Mouse (Mus musculus) MEL (cell line): ENCODE data around the gene Iqch. TPM values are rescaled to one million over a fixed set of nuclear protein-coding genes. Genes with fewer than 3 reads are reported as not detected.

ENCODE experiments used
- DNase-seq: peaks from one replicate; pipeline ENCODE4 v3.0.0; 2011; ENCODE audit warnings: low read depth, low spot score
- H3K27ac ChIP-seq: 2 replicates; pipeline ENCODE4 v1.5.1; 2012; ENCODE audit warnings: low read depth, mild to moderate bottlenecking, control low read depth, low read length, moderate library complexity; ENCODE audit not compliant: control insufficient read depth
- H3K27me3 ChIP-seq, 2 experiments: fragments of 150-350 bp in 1 of 2; sonication (generic) in 1 of 2; 2 replicates each; pipeline ENCODE4 v1.6.1; 2012; ENCODE audit warnings: low read length in 2 of 2, mild to moderate bottlenecking in 2 of 2, improper control_type of control experiment in 1 of 2, moderate library complexity in 1 of 2; ENCODE audit not compliant: insufficient read depth in 2 of 2, control insufficient read depth in 1 of 2
- H3K36me3 ChIP-seq, 2 experiments: 2 replicates each; pipeline ENCODE4 v1.6.1; 2012 to 2014; ENCODE audit warnings: low read length in 2 of 2, improper control_type of control experiment in 1 of 2, inconsistent platforms in 1 of 2, mild to moderate bottlenecking in 1 of 2; ENCODE audit not compliant: insufficient read depth in 2 of 2, control insufficient read depth in 1 of 2
- H3K4me1 ChIP-seq, 2 experiments: fragments of 150-350 bp in 1 of 2; sonication (generic) in 1 of 2; 2 replicates each; pipeline ENCODE4 v1.6.1; 2012; ENCODE audit warnings: low read length in 2 of 2, improper control_type of control experiment in 1 of 2, mild to moderate bottlenecking in 1 of 2; ENCODE audit not compliant: insufficient read depth in 2 of 2, control insufficient read depth in 1 of 2
- H3K4me3 ChIP-seq, 2 experiments: fragments of 150-350 bp in 1 of 2; sonication (generic) in 1 of 2; 2 replicates each; pipeline ENCODE4 v1.5.1; 2012; ENCODE audit warnings: low read depth in 2 of 2, low read length in 2 of 2, mild to moderate bottlenecking in 2 of 2, moderate library complexity in 2 of 2, control low read depth in 1 of 2, improper control_type of control experiment in 1 of 2; ENCODE audit not compliant: control insufficient read depth in 1 of 2, insufficient read depth in 1 of 2
- H3K79me2 ChIP-seq: 2 replicates; pipeline ENCODE4 v1.6.1; 2012; ENCODE audit warnings: mild to moderate bottlenecking, low read length, moderate library complexity; ENCODE audit not compliant: control insufficient read depth, poor library complexity, insufficient read depth
- H3K9ac ChIP-seq: 2 replicates; pipeline ENCODE4 v1.6.1; 2012; ENCODE audit warnings: low read depth, mild to moderate bottlenecking, control low read depth, low read length, moderate library complexity; ENCODE audit not compliant: control insufficient read depth, poor library complexity, severe bottlenecking
- H3K9me3 ChIP-seq: fragments of 150-350 bp; sonication (generic); replicated peaks from 2 replicates; pipeline ENCODE4 v1.6.1; 2012; ENCODE audit warnings: mild to moderate bottlenecking, low read length, improper control_type of control experiment, moderate library complexity; ENCODE audit not compliant: insufficient read depth
- BHLHE40 ChIP-seq: IDR thresholded peaks from 2 replicates; pipeline ENCODE4 v1.6.1; 2012; ENCODE audit warnings: low read depth, mild to moderate bottlenecking, inconsistent platforms, low read length, improper control_type of control experiment, borderline replicate concordance
- CHD1 ChIP-seq: IDR thresholded peaks from 2 replicates; pipeline ENCODE4 v1.6.1; 2012; ENCODE audit warnings: low read depth, mild to moderate bottlenecking, inconsistent platforms, low read length, improper control_type of control experiment
- CTCF ChIP-seq, 3 experiments: IDR thresholded peaks in 2 of 3; conservative IDR thresholded peaks in 1 of 3; 2 replicates each; pipeline ENCODE4 v1.5.1; 2011 to 2012; ENCODE audit warnings: low read length in 3 of 3, low read depth in 2 of 3, mild to moderate bottlenecking in 2 of 3, improper control_type of control experiment in 1 of 3, inconsistent platforms in 1 of 3, mixed read lengths in 1 of 3, moderate library complexity in 1 of 3; ENCODE audit not compliant: control insufficient read depth in 1 of 3, insufficient read depth in 1 of 3, poor library complexity in 1 of 3, severe bottlenecking in 1 of 3
- E2F4 ChIP-seq: IDR thresholded peaks from 2 replicates; pipeline ENCODE4 v1.6.1; 2011; ENCODE audit warnings: low read depth, low read length, improper control_type of control experiment, borderline replicate concordance
- ETS1 ChIP-seq: IDR thresholded peaks from 2 replicates; pipeline ENCODE4 v1.6.1; 2012; ENCODE audit warnings: low read depth, mild to moderate bottlenecking, inconsistent platforms, low read length, improper control_type of control experiment, moderate library complexity
- HCFC1 ChIP-seq: IDR thresholded peaks from 2 replicates; pipeline ENCODE4 v1.6.1; 2012; ENCODE audit warnings: low read depth, mild to moderate bottlenecking, inconsistent platforms, low read length, improper control_type of control experiment, moderate library complexity
- MAFK ChIP-seq: IDR thresholded peaks from 2 replicates; pipeline ENCODE4 v1.6.1; 2011; ENCODE audit warnings: low read depth, mild to moderate bottlenecking, low read length, improper control_type of control experiment, borderline replicate concordance
- MXI1 ChIP-seq: IDR thresholded peaks from 2 replicates; pipeline ENCODE4 v1.6.1; 2011; ENCODE audit warnings: mild to moderate bottlenecking, low read depth, low read length, improper control_type of control experiment
- MYB ChIP-seq: IDR thresholded peaks from 2 replicates; pipeline ENCODE4 v1.6.1; 2011; ENCODE audit warnings: mild to moderate bottlenecking, low read depth, low read length, improper control_type of control experiment
- POLR2AphosphoS5 ChIP-seq: IDR thresholded peaks from 2 replicates; pipeline ENCODE4 v1.6.1; 2012; ENCODE audit warnings: low read depth, borderline replicate concordance, mild to moderate bottlenecking, inconsistent platforms, low read length, moderate library complexity, mixed read lengths
- SIN3A ChIP-seq: IDR thresholded peaks from 2 replicates; pipeline ENCODE4 v1.6.1; 2012; ENCODE audit warnings: low read length, improper control_type of control experiment, inconsistent platforms
- TAL1 ChIP-seq: IDR thresholded peaks from 2 replicates; pipeline ENCODE4 v1.6.1; 2012; ENCODE audit warnings: mild to moderate bottlenecking, inconsistent platforms, low read length, moderate library complexity, mixed read lengths
- TBP ChIP-seq: IDR thresholded peaks from 2 replicates; pipeline ENCODE4 v1.8.0; 2011; ENCODE audit warnings: low read depth, low read length, improper control_type of control experiment
- USF2 ChIP-seq, 2 experiments: IDR thresholded peaks; 2 replicates each; pipeline ENCODE4 v1.6.1; 2011 to 2012; ENCODE audit warnings: improper control_type of control experiment in 2 of 2, low read length in 2 of 2, borderline replicate concordance in 1 of 2, inconsistent platforms in 1 of 2, low read depth in 1 of 2, mild to moderate bottlenecking in 1 of 2; ENCODE audit not compliant: insufficient read depth in 1 of 2
- ZMIZ1 ChIP-seq: IDR thresholded peaks from 2 replicates; pipeline ENCODE4 v1.6.1; 2012; ENCODE audit warnings: low read depth, mild to moderate bottlenecking, inconsistent platforms, low read length, improper control_type of control experiment, moderate library complexity
- ZNF384 ChIP-seq: IDR thresholded peaks from 2 replicates; pipeline ENCODE4 v1.6.1; 2012; ENCODE audit warnings: low read depth, mild to moderate bottlenecking, inconsistent platforms, low read length, improper control_type of control experiment
- polyA plus RNA-seq, 2 experiments: library from polyadenylated mRNA; stranded (reverse) in 1 of 2; unstranded in 1 of 2; fragments of >175 nt in 1 of 2; fragments of >200 nt in 1 of 2; gene quantifications; 2 replicates each; pipeline versions ENCODE4 v1.2.1 to v1.2.4; 2012; ENCODE audit warnings: low replicate concordance in 2 of 2, low read depth in 1 of 2; ENCODE audit not compliant: insufficient read length in 2 of 2, insufficient read depth in 1 of 2, missing spikeins in 1 of 2
- total RNA-seq: library from RNA; depleted of rRNA; stranded (reverse); fragments of 300-350 nt; gene quantifications from 2 replicates; pipeline ENCODE4 v1.2.3, GENCODE M21; 2012; rRNA removed

Gene Iqch
- total and polyA plus RNA-seq, 3 experiments, result not detected

- Histone ChIP-seq H3K27ac (no peak overlapping the region), H3K79me2 (peaks cover 11% of the 10 kb centered on the region), H3K27me3 (no peaks in the 10 kb centered on the region), H3K4me3 (no peak overlapping the region), H3K9me3 (no peaks in the 10 kb centered on the region), H3K9ac (no peak overlapping the region), H3K4me1 (peaks cover 0 to 12% of the 10 kb centered on the region in 2 experiments; a peak in 2 of 4 replicates), H3K36me3 (peaks cover 0 to 13% of the 10 kb centered on the region in 2 experiments)
- no peak for TF ChIP-seq ETS1
- no peak for TF ChIP-seq TAL1
- TF ChIP-seq HCFC1, result no peak
- TF ChIP-seq USF2 (IDR thresholded peaks at IDR 0.05; ENCODE audit: borderline replicate concordance in 1 of 2, insufficient read depth in 1 of 2, low read depth in 1 of 2, low read length in 2 of 2), result no peak
- TF ChIP-seq TBP, result no peak
- TF ChIP-seq BHLHE40, result no peak
- TF ChIP-seq E2F4, result no peak
- no peak for TF ChIP-seq MYB
- no peak for TF ChIP-seq ZNF384
- no peak for TF ChIP-seq CHD1
- no peak for TF ChIP-seq ZMIZ1
- TF ChIP-seq CTCF (IDR thresholded peaks at IDR 0.05 in 2 of 3, conservative IDR thresholded peaks at IDR 0.05 in 1 of 3; ENCODE audit: control insufficient read depth in 1 of 3, insufficient read depth in 1 of 3, low read depth in 2 of 3, low read length in 3 of 3, poor library complexity in 1 of 3, severe bottlenecking in 1 of 3), result no peak
- TF ChIP-seq POLR2AphosphoS5, result no peak
- no peak for TF ChIP-seq MXI1
- TF ChIP-seq SIN3A, result no peak
- TF ChIP-seq MAFK, result no peak
- DNase-seq, result no peak
Observed at GRCm38 (mm10) chr9:63372541-63372940, 229.8 kb downstream of the Iqch start.

Other genes with a start within 250 kb of the Iqch start
- 8.7 and 9.6 TPM in 2 replicates for gene Map2k5, start 224.6 kb downstream of the Iqch start, total RNA-seq
- gene Map2k5, start 224.6 kb downstream of the Iqch start, polyA plus RNA-seq, result 10 to 100 TPM in 1 of 2 experiments, not detected in 1; 29.1 TPM
- 24.0 and 25.5 TPM in 2 replicates for gene 2300009A05Rik, start 203.2 kb downstream of the Iqch start, total RNA-seq
- gene 2300009A05Rik, start 203.2 kb downstream of the Iqch start, polyA plus RNA-seq, result 10 to 100 TPM in 1 of 2 experiments, not detected in 1; 30.6 TPM
- 15.1 and 16.1 TPM in 2 replicates for gene Aagab, start 167 bp upstream of the Iqch start, total RNA-seq
- 10 to 100 TPM in 1 of 2 experiments, not detected in 1; 27.4 TPM for gene Aagab, start 167 bp upstream of the Iqch start, polyA plus RNA-seq
- 7.1 and 7.5 TPM in 2 replicates for gene Smad3, start 155.5 kb upstream of the Iqch start, total RNA-seq
- 10 to 100 TPM in 1 of 2 experiments, not detected in 1; 10.2 TPM for gene Smad3, start 155.5 kb upstream of the Iqch start, polyA plus RNA-seq